Mouse (Mus musculus) ES-Bruce4 (cell line): ENCODE results near the gene Grk3. TPM values are rescaled to one million over a fixed set of nuclear protein-coding genes. Genes with fewer than 3 reads are reported as not detected.

Experiments used
- H3K27ac ChIP-seq: 2 replicates; pipeline ENCODE4 v1.5.1; 2012; ENCODE audit warnings: low read length, inconsistent platforms; ENCODE audit not compliant: insufficient read depth
- H3K27me3 ChIP-seq: 2 replicates; pipeline ENCODE4 v1.6.1; 2012; ENCODE audit warnings: mild to moderate bottlenecking, low read length, inconsistent platforms; ENCODE audit not compliant: control insufficient read depth, poor library complexity, insufficient read depth, severe bottlenecking
- H3K36me3 ChIP-seq: 2 replicates; pipeline ENCODE4 v1.6.1; 2012; ENCODE audit warnings: inconsistent platforms, mild to moderate bottlenecking, low read length, moderate library complexity; ENCODE audit not compliant: control insufficient read depth, poor library complexity, insufficient read depth, severe bottlenecking
- H3K4me1 ChIP-seq: one replicate; pipeline ENCODE4 v1.8.1; 2011; ENCODE audit warnings: low read length; ENCODE audit not compliant: control insufficient read depth, insufficient read depth
- H3K4me3 ChIP-seq: 2 replicates; pipeline ENCODE4 v1.5.1; 2011; ENCODE audit warnings: low read depth, mild to moderate bottlenecking, low read length
- H3K9ac ChIP-seq: 2 replicates; pipeline ENCODE4 v1.6.1; 2012; ENCODE audit warnings: low read depth, mild to moderate bottlenecking, inconsistent platforms; ENCODE audit not compliant: poor library complexity, severe bottlenecking
- H3K9me3 ChIP-seq: replicated peaks from 2 replicates; pipeline ENCODE4 v1.6.1; 2012; ENCODE audit warnings: mild to moderate bottlenecking, low read length, inconsistent platforms; ENCODE audit not compliant: control insufficient read depth, poor library complexity, insufficient read depth, severe bottlenecking
- CTCF ChIP-seq: IDR thresholded peaks from one replicate; pipeline ENCODE4 v1.8.1; 2011; ENCODE audit warnings: low read depth, low read length
- EP300 ChIP-seq: IDR thresholded peaks from 2 replicates; pipeline ENCODE4 v1.6.1; 2011; ENCODE audit warnings: low read depth, low read length; ENCODE audit not compliant: insufficient read depth
- POLR2A ChIP-seq: IDR thresholded peaks from one replicate; pipeline ENCODE4 v1.8.1; 2011; ENCODE audit warnings: low read length; ENCODE audit not compliant: insufficient read depth
- polyA plus RNA-seq: library from polyadenylated mRNA; stranded (reverse); fragments of >200 nt; gene quantifications from 2 replicates; pipeline ENCODE4 v1.2.4, GENCODE M21; 2011; ENCODE audit warnings: low read depth; ENCODE audit not compliant: missing spikeins, insufficient read depth, insufficient read length

The Grk3 gene
- polyA plus RNA-seq, 1 experiment: 5.3 TPM

DNA sequence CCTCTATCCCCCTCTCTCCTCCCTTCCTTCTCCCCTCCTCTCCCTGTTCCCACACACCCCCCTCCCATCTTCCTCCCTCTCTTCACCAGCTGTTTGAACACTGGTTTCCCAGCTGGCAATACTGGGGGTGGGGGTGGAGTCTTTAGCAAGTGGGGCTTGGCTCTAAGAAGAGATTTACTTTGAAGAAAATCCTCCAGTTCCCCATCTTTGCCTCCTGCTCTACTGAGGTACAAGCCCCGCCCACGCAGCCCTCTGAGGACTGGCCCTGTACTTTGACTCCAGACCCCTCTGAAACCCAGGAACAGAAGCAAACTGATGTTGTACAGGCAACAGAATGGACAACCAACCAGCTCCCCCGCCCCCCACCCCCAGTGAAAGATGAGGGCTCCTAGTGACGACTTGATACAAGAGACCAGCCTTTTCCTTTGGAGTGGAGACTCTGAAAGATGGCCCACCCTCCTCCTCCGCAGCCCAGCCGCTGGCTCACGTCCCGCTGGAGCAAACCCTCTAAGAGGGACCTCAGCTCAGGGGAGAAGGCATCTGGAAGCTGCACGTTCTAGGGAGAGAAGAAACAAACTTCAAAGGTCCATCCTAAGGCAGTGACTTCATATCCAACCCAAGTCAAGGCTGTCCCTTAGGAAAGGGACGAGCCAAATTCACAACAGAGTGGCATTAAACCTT is 87.2 kb downstream of the Grk3 start:
- no peak overlapping the region for H3K27ac ChIP-seq
- H3K9ac ChIP-seq: no peak overlapping the region
- no peaks in the 10 kb centered on the region for H3K9me3 ChIP-seq

DNA sequence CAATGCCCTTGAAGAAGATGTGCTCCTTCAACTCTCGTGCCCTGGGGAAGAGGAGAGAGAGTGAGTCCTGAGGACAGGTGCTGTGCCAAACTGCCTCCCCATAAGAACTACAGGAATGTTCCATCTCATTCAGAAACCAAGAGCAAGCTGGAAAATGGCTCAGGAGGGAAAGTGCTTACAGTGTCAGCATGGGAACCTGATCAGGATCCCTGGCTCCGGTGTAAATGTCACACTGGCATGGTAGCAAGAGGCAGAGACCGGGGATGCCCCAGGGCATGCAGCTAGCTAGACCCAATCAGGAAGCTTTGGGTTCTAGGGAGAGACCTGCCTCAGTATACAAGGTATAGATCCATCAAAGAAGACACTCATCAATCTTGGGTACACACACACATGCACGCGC is 90.2 kb downstream of the Grk3 start:
- H3K27ac ChIP-seq: no peak overlapping the region
- no peaks in the 10 kb centered on the region for H3K4me1 ChIP-seq
- H3K9ac ChIP-seq: no peak overlapping the region
- H3K4me3 ChIP-seq: no peak overlapping the region
- TF ChIP-seq CTCF: no peak
- no peaks in the 10 kb centered on the region for H3K36me3 ChIP-seq
- no peaks in the 10 kb centered on the region for H3K27me3 ChIP-seq
- no peaks in the 10 kb centered on the region for H3K9me3 ChIP-seq

More for the DNA sequence above, 87.2 kb downstream of the Grk3 start:
- no peak overlapping the region for H3K4me3 ChIP-seq
- no peaks in the 10 kb centered on the region for H3K4me1 ChIP-seq
- no peaks in the 10 kb centered on the region for H3K36me3 ChIP-seq
- no peaks in the 10 kb centered on the region for H3K27me3 ChIP-seq
- TF ChIP-seq CTCF (no peak), POLR2A (no peak), EP300 (no peak)

DNA sequence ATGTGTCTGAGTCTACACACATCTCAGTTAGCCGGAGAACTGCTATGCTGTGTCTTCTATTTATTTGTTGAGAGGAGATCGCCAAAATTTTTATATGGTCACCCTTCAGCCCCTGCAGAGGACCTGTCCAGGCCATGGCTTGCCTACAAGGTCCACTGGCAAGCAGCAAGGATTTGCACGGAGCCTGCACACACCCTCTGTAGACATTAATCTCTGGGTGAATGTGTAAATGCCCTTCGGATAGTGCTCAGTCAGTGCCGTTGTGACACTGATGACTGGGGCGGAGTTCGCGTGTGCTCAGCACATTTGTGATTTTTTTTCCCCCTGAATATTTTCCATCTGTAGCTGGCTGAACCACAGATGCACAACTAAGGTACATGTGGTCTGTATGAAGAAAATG is 90.8 kb downstream of the Grk3 start:
- Histone ChIP-seq H3K4me1 (no peaks in the 10 kb centered on the region), H3K9ac (no peak overlapping the region), H3K9me3 (no peaks in the 10 kb centered on the region), H3K27ac (no peak overlapping the region), H3K27me3 (no peaks in the 10 kb centered on the region), H3K4me3 (no peak overlapping the region), H3K36me3 (no peaks in the 10 kb centered on the region)
- no peak for TF ChIP-seq EP300
- no peak for TF ChIP-seq POLR2A
- no peak for TF ChIP-seq CTCF

DNA sequence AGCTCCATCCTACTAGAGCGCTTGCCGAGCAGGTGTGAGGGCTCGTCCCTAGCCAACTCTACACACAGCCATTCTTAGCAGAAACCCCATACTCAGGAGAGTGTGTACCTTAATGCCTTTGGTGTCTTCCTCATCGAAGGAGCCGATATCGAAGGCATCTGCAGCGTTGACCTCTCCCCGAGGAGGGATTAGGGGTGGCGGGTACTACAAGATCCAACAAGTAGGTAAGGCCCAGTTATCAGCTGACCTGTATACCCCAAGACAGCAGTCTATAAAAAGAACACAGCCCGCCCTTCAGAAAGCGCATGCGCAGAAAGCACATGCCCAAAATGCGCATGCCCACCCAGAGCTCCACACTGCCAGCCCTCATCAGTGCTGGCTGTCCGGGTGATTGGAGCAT is 91.8 kb downstream of the Grk3 start:
- Histone ChIP-seq H3K9ac (no peak overlapping the region), H3K27me3 (no peaks in the 10 kb centered on the region), H3K36me3 (no peaks in the 10 kb centered on the region), H3K4me3 (no peak overlapping the region), H3K4me1 (no peaks in the 10 kb centered on the region), H3K9me3 (no peaks in the 10 kb centered on the region), H3K27ac (no peak overlapping the region)
- TF ChIP-seq POLR2A (no peak), EP300 (no peak), CTCF (no peak)

DNA sequence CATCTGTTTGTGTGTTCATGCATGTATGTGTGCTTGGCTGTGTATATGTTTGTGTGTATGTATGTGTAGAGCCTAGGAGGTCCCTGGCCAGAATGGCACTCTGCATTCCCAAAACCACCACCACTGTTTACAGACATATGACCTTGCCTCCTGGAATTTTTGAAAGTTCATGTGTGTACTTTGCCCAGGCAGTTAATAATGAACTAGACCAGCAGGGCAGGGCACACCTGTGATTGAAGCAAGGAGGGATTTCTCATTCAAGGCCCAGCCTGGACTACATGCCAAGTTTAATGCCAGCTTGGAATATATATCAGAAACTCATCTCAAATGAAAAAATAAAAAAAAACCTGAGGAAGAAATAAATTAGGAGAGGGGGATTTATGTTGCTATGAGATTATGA is 93.7 kb downstream of the Grk3 start:
- Histone ChIP-seq H3K4me1 (no peaks in the 10 kb centered on the region), H3K27me3 (no peaks in the 10 kb centered on the region), H3K4me3 (no peak overlapping the region), H3K9me3 (no peaks in the 10 kb centered on the region), H3K27ac (no peak overlapping the region), H3K9ac (no peak overlapping the region), H3K36me3 (no peaks in the 10 kb centered on the region)
- TF ChIP-seq CTCF (no peak), EP300 (no peak), POLR2A (no peak)

DNA sequence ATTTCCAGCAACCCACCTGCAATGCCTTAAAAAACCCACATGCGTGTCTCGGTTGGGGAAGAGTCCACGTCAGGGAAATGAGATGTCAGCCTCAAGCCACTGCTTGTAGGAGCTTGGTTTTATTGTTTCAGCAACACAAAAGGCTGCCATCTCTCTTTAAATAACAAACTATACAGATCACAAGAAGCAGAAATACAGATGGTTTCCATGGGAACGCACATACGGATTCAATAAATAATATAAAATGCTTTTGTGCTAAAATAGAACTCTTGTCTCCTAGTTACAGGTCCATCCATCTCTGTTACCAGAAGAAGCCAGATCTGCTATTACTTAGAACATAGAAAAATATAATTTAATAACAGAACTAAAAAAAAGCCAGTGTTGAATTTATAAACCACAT is 105.2 kb downstream of the Grk3 start:
- Histone ChIP-seq H3K36me3 (no peaks in the 10 kb centered on the region), H3K4me3 (no peak overlapping the region), H3K4me1 (no peaks in the 10 kb centered on the region), H3K9ac (no peak overlapping the region), H3K27ac (no peak overlapping the region), H3K27me3 (no peaks in the 10 kb centered on the region), H3K9me3 (peaks cover 8% of the 10 kb centered on the region; the same call in 1 of the 2 replicates)
- TF ChIP-seq CTCF: no peak
- TF ChIP-seq EP300: no peak
- TF ChIP-seq POLR2A: no peak
